Mouse (Mus musculus): ENCODE measurements around the gene Usf3. TPM values are rescaled to one million over a fixed set of nuclear protein-coding genes. Genes with fewer than 3 reads are reported as not detected.

Gene Usf3
- polyA plus RNA-seq, 1 experiment, result 7.9 TPM

DNA sequence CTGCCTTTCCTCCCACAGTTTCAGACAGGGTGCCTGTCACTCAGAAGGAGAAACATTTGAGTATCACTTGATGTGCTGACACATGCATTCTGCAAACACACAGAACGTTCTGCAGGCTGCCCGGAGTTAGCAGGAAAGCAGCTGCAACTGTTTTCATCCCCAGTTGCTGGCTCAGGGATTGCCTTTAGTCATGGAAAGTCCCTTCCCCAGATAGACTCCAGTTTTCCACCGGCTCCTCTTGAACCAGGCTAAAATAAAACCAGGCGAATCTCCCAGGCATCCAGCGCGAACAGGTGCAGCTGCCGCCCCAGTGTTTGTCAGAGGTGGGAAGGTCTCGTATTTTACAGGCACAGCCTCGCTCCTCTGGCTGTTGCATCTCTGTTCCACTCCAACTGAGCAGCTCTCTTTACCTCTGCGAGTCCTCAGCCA lies 65.8 kb downstream of the Usf3 start:
- DNase-seq (ENCODE audit: low read depth), result no peak

GRCm38 (mm10) chr16:44240406-44240805 lies 67.4 kb downstream of the Usf3 start:
- no peak for DNase-seq (ENCODE audit: low read depth)

- no peak for DNase-seq (ENCODE audit: low read depth)
Measured at GRCm38 (mm10) chr16:44242633-44243032, 69.6 kb downstream of the Usf3 start.

GRCm38 (mm10) chr16:44243323-44243722 lies 70.3 kb downstream of the Usf3 start:
- DNase-seq (ENCODE audit: low read depth), result no peak

- DNase-seq (ENCODE audit: low read depth), result no peak
Measured at GRCm38 (mm10) chr16:44249985-44250384, 76.9 kb downstream of the Usf3 start.

DNA sequence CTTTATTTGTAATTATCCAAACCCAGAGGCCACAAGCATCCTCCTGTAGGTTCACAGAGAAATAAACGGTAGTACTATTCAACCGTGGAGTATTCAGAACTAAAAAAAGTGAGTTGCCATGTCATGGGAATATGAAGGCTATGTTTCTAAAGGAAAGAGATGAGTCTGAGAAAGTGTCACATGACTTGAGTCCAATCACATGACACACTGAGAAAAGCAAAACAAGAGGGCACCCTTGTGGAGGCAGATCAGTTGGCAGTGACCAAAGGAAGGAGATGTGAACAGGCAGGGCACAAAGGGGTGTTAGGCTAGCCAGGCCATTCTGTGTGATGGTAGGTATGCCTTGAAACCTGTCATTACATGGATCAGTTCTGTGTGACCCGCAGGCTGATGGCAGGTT lies 79.7 kb downstream of the Usf3 start:
- no peak for DNase-seq (ENCODE audit: low read depth)

- DNase-seq (ENCODE audit: low read depth), result no peak
Measured at GRCm38 (mm10) chr16:44253797-44254634, 81.0 kb downstream of the Usf3 start.

DNA sequence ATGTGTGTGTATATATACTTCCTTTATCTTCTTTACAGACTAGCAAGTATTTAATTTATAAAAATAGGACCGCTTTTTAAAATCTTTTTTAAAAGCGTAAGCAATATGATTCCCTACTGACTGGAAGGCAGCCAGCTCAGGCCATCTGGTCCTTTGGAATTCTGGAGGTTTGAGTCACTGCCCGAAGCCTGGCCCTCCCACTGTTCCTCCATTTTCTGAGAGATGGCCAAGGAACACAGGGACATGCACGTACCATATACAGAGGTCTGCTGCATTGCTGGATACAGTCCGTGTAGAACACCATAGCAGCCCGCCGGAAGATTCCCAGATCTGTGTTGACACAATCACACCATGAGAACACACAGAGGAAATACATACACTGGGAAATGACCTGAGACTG lies 81.7 kb downstream of the Usf3 start:
- DNase-seq (ENCODE audit: low read depth), result no peak

DNA sequence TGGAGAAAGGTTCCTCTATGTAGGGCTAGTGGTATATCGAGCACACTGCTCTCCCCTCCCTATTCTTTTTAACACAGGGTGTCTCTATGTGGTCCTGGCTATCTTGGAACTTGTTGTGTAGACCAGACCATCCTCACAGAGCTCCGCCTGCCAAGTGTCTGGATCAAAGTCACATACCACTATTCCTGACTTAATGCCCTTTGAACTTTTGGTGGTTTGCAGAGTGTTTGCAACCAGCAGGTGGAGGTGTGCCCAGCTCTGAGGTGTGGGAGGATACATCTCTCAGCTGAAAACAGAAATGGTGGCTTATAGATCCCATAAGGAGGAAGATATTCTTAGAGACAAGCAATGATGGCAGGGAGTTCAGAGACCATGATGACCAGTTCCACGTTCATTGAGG lies 84.4 kb downstream of the Usf3 start:
- no peak for DNase-seq (ENCODE audit: low read depth)

GRCm38 (mm10) chr16:44264916-44265315 lies 91.9 kb downstream of the Usf3 start:
- no peak for DNase-seq (ENCODE audit: low read depth)

- no peak for DNase-seq (ENCODE audit: low read depth)
Measured at GRCm38 (mm10) chr16:44265562-44265961, 92.5 kb downstream of the Usf3 start.

DNA sequence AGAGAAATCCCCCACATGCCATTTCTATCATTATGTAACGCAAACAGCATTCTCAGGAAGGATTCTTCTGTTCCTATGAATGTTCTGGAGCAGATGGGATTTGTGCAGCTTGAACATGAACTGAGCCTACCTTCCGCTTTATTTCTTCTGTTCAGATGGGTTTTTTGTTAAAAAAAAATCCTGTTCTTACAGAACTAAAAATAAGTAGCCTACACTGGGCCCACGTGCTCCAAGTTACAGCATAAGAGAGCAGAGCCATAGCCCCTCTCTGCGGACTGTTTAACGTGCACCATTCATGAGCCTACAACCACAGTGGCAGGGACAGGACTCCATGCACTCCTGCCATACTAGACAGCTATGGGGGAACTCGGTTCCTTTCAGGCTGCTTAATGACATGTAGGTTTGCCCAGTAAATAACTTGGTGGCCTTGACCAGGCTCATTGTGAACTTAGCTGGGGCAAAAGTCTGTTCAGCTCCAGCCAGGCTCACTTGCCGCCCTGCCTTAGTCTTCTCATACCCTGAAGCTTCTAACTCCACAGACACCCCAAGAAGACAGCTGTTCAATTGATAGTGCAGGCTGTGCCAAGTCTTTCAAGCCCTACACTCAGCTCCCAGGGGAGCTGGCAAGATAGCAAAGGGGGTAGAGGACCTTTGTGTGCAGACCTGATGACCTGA lies 95.6 kb downstream of the Usf3 start:
- DNase-seq (ENCODE audit: low read depth), result no peak

DNA sequence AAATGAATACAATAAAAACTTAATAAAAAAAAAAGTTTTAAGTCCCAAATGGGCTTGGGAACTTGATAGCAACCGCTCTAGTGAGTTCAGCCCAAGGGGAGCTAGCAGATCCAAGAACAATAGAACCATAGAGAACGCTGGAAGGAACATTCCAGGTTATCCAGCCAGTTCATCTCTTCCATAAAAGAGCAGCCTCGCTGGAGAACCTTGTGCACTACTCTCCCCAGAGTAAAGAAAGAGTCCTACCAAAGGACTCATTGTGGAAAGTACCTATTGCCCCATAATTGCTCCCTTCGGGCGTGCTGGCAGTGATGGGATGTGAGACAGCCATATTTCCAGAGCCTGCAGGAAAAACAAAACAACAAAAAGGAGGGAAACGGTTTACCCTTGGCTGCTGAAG lies 96.5 kb downstream of the Usf3 start:
- DNase-seq (ENCODE audit: low read depth), result peak; percentile 67

DNA sequence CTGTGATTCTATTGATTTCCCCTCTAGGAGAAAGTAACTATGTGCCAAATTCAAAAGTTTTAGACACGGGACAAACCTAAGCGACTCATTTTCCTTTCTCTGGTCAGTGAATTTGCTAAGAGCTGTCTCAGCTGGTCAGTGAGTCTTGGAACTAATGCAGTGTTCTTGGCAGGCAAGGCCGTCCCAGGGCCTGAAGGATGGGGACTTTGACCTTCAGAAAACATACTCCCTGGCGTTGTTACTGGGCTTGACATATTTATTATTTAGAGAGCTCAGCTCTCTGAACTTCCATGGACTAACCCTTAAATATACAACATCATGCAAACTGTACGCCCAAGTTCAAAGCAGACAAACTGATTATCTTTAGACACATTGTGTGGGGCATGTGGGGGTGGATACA lies 97.6 kb downstream of the Usf3 start:
- no peak for DNase-seq (ENCODE audit: low read depth)

DNA sequence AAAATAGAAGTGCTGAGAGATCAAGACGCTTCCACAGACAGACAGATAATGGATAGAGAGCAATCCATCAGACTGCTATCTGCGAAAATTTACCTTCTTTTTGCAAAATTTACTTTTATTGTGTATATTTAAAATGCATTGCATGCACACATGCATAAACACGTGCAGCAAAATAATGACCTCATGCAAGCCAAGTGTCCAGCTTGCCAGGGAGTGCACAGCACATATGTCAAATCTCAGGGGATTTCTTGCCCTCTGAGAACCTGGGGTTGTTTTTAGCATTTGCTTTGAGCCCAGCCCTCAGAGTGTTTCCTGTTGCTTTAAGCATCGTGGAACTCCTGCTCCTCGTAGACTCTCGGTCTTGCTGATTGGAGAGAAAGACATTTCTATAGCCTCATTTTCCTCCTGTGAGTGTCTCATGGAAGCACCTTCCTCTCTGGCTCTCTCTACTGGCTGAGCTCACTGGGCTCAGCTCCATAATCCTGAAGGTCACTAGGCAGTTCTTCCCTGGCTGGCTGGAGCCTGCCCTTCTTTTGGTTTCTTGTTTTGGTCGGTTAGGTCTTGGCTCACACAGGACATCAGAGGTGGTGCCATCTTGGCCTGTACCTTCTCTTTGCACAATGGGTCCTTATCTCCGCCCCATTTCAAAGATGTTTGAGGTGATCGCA lies 98.5 kb downstream of the Usf3 start:
- DNase-seq (ENCODE audit: low read depth), result no peak

Other genes starting within 250 kb of the Usf3 start
- gene Qtrt2, start 246.4 kb upstream of the Usf3 start, polyA plus RNA-seq (2012; rRNA removed), result 14.1 and 15.4 TPM in 2 replicates
- 0.66 and 0.71 TPM in 2 replicates for gene Zdhhc23, start 193.5 kb upstream of the Usf3 start, polyA plus RNA-seq (2012; rRNA removed)
- 1.0 and 1.2 TPM in 2 replicates for gene Gramd1c, start 109.9 kb upstream of the Usf3 start, polyA plus RNA-seq (2012; rRNA removed)
- gene Atp6v1a, start 33.5 kb upstream of the Usf3 start, polyA plus RNA-seq (2012; rRNA removed), result 35.7 and 40.7 TPM in 2 replicates
- gene Naa50, start 33.4 kb upstream of the Usf3 start, polyA plus RNA-seq (2012; rRNA removed), result 6.3 and 10.0 TPM in 2 replicates
- gene Sidt1, start 159.9 kb downstream of the Usf3 start, polyA plus RNA-seq (2012; rRNA removed), result 0.96 and 1.6 TPM in 2 replicates
- gene Spice1, start 173.9 kb downstream of the Usf3 start, polyA plus RNA-seq (2012; rRNA removed), result 6.3 and 7.4 TPM in 2 replicates
- gene Cfap44, start 221.6 kb downstream of the Usf3 start, polyA plus RNA-seq (2012; rRNA removed), result 2.7 and 2.8 TPM in 2 replicates